Mouse (Mus musculus) bone marrow macrophage, adult 2 months (primary cell): ENCODE measurements at regions not wholly inside any gene's neighbourhood (a gene's known extent, or its start where the extent isn't known, plus 50 kb on each side); places are given as distances from the start of the nearest gene placed in this dataset.

ENCODE experiments used
- CTCF ChIP-seq: IDR thresholded peaks from 2 replicates; pipeline ENCODE4 v1.5.1; 2012; ENCODE audit warnings: low read depth, mild to moderate bottlenecking, low read length, moderate library complexity
- POLR2A ChIP-seq: IDR thresholded peaks from 2 replicates; pipeline ENCODE4 v1.6.1; 2012; ENCODE audit warnings: mild to moderate bottlenecking, low read depth, low read length, borderline replicate concordance

GRCm38 (mm10) chr15:87173096-87173495 lies 371.0 kb upstream of the Fam19a5 start:
- TF ChIP-seq POLR2A (no peak), CTCF (no peak)
